Mouse (Mus musculus): ENCODE measurements at regions not wholly inside any gene's neighbourhood (a gene's known extent, or its start where the extent isn't known, plus 50 kb on each side); places are given as distances from the start of the nearest gene placed in this dataset.

- DNase-seq: no peak
Measured at GRCm38 (mm10) chr2:45850018-45850605, 732.9 kb upstream of the Zeb2 start.

GRCm38 (mm10) chr2:45840389-45840788, 723.2 kb upstream of the Zeb2 start:
- DNase-seq: no peak

GRCm38 (mm10) chr2:45836546-45837221, 719.5 kb upstream of the Zeb2 start:
- DNase-seq: no peak

DNA sequence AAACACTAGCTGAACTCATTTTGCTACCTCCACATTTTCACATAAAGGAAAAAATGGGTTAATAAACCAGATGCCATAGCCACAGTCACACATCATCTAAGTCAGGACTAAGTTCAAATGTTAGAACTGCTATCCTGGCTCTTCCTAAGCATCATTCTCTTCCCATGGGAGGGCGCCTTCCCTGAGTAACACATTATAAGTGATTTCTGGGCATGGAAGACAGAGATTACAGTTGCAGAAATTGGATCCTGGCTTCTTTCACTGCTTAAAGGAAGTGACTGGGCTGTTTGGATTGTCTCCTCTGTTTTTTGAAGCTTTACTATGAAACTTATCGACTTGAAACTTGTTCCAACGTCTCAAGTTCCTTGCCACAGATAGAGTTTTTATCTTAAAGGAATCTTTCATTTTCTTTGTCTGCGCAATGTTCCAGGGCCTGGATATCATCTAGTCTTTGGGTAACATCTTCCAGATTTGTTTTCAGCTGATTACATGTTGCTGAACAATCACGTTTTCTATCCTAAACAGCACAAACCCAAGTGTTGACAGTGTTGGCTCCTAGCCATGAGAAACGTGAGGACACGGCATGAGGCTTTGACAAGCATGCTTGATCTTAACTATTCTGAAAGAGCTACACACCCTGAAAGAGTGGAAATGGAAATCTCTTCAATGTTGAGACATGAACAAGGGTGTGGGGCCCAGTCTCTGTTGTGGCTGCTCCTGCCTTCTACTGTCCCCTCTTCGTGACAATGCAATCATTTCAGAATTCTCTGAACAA, 700.9 kb upstream of the Zeb2 start:
- peak; percentile 16 to 38 for DNase-seq

- no peak for DNase-seq
Measured at GRCm38 (mm10) chr2:45814741-45815140, 697.5 kb upstream of the Zeb2 start.

DNA sequence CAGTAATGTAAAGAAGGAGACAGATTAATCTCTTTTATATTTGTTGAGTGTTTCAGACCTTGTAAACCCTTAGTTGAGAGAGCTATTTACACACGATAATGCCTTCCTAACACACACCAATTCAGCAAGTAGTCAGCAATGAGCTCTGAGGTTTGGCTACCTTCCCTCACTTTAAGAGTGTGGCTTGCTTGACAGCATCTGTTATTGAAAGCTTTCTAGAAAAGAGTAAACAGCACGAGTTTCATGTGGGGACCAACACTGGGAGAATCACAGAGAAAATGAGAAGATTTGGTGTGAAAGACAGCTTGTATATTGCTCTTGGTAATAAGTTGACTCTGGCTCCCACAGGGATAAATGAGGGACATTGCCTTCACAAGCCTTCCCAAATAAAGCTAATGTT, 688.1 kb upstream of the Zeb2 start:
- DNase-seq: no peak

- no peak for DNase-seq
Measured at GRCm38 (mm10) chr2:45800131-45800530, 682.9 kb upstream of the Zeb2 start.

DNA sequence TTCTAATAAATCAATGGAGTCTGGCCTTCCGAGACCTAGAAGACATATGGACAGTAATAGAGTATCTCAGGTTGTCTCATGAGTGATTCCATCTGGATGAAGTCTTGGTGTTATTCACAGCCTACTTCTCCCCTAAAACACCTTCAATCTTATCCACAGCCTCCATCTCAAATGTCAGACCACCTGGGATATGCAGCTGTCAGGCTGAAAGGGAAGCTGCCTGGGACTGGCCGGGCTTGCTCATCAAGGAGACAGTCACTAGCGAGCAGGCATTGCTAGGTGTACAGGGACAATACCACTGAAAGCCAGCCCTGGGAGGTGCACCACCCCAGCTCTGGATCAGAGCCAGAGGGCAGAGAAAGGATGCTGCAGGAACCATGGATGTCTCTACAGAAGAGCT, 676.4 kb upstream of the Zeb2 start:
- peak; percentile 23 to 24 for DNase-seq

- DNase-seq: peak; percentile 14 to 19
Measured at GRCm38 (mm10) chr2:45789739-45790138, 672.5 kb upstream of the Zeb2 start.

- DNase-seq: peak; percentile 61 to 72
Measured at GRCm38 (mm10) chr2:45787732-45788390, 670.7 kb upstream of the Zeb2 start.

DNA sequence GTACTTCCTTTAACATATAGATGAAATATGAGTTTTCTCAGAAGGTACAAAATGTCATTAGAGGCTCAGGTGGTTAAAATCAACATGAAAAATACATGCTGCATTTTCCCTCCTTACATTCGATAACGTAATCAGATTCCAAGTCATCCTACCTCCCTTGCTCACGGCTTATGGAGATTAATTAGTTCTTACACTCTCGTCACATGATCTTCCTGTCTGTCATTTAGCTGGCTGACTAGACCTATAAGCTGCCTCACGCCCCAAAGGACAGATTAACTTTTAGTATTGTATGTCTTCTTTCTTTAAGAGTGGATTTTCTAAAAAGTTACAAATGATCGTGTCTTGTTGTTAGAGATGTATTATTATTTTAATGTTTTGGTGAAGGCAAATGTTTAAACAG, 669.6 kb upstream of the Zeb2 start:
- DNase-seq: no peak

DNA sequence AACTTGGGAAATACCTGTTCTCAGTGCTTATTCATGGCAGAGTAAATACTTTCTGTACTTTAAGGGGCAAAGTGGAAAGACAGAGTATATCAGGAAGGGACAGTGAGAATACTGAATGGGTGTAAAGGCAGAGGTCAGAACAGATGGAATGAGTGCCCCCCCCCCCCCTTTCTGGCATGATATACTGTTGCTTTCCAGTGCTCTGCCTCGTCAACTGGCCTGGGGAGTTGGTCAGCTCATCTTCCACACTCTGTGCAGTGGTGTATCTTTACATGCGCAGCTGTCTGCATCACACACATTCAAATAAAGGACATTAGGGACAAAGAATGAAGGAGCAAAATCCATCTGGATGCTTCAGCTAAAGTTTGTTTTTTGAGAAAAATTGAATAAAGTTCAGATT, 668.5 kb upstream of the Zeb2 start:
- DNase-seq: no peak

GRCm38 (mm10) chr2:45783634-45784412, 666.6 kb upstream of the Zeb2 start:
- DNase-seq: no peak

DNA sequence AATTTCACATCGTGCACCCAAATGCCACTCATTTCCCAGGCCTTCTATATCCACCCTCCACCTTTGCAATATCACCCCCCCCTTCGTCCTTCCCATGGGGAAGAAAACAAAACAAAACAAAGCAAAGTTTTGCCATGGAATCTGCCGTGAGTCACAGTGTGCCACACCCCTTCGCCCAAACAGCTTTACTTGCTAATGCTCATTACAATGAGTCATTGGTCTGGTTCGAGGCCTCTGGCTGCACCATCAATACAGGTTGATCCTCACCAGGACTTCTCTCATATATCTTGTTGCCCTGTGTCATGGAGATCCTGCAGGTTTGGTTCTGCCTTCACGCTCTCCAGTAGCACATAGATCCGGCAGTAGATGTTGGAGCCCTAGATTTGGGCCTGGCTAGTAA, 660.3 kb upstream of the Zeb2 start:
- no peak for DNase-seq

DNA sequence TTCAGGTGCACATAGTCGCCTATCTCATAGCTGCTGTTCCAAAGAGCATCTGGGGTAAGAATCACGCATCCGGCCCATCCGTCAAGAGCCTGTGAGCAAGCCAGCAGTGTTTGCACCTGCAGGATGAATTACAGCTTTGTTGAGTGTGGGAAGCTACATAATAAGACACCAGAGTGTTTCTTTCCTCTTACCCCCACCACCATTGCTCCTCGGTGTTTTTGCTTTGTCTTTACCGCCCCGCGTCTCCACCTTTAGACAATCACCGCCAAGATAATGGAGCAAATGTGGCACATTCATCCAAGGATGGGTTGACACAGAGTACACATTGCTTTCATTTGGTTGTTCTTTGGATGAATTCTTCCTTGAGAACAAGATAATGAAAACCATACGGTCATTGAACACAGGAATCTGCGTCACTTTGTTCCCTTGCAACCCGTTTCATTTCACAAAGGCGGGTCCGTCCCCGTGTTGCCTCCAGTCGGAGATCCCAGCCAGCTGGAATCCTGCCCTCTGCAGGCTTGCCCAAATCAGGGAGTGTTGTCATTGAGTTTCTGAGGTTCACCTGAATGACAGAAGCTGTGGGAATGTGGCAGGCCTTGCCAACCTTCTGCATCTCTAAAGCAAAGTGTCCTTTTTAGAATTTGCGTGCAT, 659.4 kb upstream of the Zeb2 start:
- peak; percentile 82 for DNase-seq

GRCm38 (mm10) chr2:45775691-45776090, 658.5 kb upstream of the Zeb2 start:
- DNase-seq: no peak

GRCm38 (mm10) chr2:45774416-45774815, 657.2 kb upstream of the Zeb2 start:
- DNase-seq: no peak

GRCm38 (mm10) chr2:45757176-45757575, 640.0 kb upstream of the Zeb2 start:
- no peak for DNase-seq

DNA sequence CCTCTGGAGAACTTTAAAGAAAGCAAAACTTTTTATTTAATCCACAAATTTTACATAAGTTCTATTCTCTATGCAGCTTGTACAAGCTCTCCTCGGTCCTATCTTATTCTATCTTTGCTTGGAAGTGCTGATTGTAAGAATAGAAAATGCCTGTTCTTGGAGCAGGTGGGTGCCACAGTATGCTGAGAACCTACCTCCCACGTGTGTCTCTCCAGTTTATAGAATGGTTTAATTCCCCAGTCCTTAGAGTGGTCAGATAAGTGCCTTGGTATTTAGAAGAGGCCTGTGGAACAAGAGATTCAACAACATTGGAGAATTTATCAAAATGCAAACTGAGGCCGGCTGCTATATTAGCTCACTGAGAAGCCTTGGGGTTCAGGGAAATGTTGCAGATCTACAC, 639.2 kb upstream of the Zeb2 start:
- no peak for DNase-seq

DNA sequence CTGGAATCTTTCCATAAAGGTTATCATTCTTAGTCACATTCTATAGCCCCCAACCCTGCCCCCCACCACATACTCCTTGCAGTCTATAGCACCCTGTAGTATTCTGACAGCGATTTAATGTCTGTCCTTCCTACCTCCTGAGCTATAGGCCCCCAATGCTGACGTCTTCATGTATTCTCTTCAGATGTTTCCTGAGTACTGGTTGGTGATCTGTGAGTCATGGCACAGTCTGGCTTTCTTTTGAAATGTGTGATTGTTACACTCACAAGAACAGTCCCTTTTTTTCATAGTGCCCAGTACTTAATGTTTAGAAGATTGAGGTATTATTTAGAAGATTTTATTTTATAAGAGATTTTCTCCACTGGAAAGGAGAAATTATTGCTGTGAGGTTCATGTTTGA, 634.6 kb upstream of the Zeb2 start:
- no peak for DNase-seq

DNA sequence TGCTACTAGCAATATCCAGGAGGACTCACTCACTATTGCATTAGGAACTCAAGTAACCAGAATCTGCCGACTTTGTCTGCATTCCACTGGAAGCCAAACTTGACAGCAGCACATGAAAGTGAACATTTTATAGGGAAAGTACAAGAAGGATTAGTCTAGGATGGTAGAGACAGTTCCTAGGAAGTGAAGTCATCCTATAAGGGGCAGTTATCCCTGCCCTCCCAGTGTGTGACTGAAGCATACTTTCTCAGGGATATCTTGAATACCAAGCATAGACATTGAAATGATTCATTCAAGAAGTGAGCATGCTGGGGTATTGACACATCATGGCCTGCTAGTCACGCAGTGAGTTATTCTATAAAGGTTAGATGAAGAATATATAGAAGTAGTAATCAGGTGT, 632.2 kb upstream of the Zeb2 start:
- no peak for DNase-seq

Data from cerebellum, postnatal 10 days (tissue).